Mouse (Mus musculus) lung, adult 18-20 months (tissue): ENCODE measurements at regions not wholly inside any gene's neighbourhood (a gene's known extent, or its start where the extent isn't known, plus 50 kb on each side); places are given as distances from the start of the nearest gene placed in this dataset.
"Not testable (repeated sequence)": the region's sequence is repeated elsewhere in the genome, so short reads cannot be mapped to it uniquely, and the experiment has no call there.

Experiments
- DNase-seq, 2 experiments: peaks; one replicate each; pipeline ENCODE4 v3.0.0; 2022; ENCODE audit warnings: mixed read lengths in 2 of 2

DNA sequence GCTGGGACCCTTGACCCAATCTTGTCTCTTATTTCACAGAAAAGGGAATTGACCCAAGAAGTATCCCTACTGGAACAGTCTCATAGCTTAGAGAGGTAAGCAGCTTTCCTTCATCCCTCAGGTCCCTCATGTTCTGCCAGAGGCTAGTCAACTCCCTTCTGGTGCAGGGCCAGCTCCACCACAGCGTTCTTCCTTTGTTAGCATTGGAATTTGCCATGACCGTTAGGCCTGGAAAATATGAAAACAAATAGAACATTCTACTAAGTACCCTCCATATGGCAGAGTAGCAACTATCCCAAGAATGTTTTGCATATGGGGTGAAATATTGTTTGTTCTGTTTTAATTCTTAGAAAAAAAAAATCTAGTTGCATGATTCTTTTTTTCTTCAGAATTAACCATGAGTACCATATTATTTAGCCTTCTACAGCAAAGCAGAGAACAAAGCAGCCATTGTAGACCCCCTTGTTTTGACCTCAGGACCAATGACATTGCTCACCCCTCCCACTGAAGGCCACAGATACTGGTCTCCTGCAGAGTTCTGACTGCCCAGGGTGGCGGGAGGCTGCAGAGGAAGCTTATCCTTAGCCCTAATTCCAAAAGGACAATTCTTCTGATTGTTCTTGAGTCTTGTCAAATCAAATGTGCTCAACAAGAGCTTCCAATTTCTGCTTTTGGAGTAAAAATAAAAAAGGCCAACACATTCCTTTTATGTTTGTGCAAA lies 78.1 kb upstream of the Ehbp1 start:
- DNase-seq: no peak

DNA sequence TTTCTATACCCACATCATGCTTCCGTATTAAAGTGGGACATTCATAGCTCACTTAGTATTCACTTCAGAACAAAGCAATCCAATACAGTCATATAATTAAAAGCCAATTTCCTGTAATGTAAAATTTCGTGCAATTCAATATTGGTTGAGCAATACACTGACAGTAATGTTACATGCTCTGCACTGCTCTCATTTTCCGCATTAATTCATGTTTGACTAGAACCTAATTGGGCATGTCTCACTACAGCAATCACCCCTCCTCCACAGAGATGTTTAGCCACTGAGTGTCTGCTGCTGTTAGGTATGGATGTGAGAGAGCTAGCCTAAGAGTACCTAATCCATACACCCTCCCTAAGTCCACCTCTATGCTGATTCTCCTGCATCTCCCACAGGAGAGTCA lies 79.7 kb upstream of the Ehbp1 start:
- DNase-seq: no peak

DNA sequence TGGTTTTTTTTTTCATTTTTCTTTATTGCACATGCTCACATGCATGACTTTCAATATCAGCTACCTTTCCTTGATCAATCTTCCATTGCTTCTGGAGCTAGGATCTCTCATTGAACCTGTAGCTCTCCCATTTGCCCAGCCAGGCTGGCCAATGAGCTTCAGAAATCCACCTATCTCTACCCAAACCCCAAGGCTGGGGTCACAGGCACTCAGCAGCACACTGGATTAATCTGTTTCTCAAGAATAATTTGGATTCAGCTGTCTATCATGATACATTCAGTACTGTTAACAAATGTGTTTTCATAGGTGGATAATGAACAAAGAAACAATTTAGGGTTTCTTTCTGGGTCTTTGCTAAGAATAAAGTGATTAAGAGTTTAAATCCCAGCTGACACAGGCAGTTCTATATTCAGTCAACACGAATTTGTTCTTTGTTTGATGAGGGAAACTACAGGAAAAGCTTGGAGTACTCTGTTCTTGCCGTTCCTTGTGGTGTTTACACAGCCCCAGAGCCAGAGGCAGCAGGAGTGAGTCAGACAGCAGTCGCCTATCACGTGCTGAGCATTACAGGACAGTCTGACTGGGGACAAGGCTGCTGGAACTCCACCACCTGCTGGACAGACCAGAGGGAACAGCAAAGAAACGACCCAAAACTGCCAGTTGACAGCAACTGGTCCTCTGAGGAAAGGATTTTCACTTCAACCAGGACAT lies 74.6 kb upstream of the Tmem17 start:
- peak; percentile 71 to 87 for DNase-seq

DNA sequence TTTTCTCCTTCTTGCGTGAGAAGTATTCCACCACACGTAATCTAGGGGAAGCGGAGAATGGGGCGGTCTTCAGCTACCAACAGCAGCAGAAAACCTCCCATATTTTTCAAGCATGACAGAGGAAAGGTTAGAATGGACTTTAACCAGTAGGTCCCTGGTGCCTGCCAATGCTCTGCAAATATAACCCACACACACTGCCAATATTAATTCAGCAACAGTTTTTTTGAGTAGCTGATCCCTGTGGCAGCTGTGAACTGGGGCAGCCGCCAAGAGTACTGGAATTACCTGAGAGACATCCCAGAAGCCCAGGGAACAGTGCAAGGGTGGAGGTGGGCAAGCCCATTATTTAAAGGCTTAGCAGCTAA lies 74.1 kb upstream of the Tmem17 start:
- no peak for DNase-seq

DNA sequence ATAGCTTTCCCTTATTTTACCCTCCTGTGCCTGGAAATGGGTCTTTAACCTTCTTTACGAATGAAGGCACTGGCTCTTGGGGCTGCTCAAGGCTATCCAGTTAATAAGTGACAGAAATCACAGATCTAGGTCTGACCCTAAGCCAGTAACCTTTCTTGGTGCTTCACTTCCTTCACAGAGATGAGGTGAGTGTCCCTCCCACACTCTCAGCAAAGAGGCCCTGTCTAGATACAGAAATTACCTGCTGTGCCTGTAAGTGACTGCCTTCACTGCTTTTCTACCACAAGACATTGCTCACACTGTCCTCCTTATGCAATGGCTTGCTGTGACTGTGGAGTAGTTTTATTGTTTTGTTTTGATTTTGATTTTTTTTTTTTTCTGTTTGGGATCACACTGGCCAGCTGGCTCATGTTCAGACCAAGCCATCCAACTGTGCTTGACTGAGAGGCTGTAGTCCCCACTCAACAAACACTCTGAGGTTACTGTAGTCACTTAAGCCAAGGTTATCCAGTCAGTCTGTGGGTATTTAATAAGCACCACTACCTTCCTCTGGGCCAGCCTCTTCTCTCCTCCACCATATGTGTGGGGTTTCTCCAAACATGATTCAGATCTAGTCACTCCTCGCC lies 73.3 kb upstream of the Tmem17 start:
- peak; percentile 7 to 10 for DNase-seq

DNA sequence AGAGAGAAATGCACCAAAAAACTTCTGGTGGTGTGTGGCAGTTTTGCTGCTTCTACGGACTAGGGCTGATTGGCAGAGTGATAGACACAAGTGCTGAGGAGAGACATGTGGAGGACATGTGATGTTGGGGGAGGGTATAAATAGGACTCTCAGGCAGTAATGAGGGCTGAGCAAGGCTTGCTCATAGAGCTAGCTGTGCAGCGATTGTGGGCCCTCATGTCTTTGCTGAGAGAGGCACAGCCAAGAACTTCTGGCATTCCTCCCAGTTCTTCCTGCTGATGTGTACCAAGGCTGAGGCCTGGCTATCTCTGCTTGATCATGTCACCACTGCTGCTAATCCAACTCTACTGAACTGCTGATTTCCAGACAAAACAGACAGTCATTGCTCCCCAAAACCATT lies 71.4 kb upstream of the Tmem17 start:
- DNase-seq: peak; percentile 7 to 22

DNA sequence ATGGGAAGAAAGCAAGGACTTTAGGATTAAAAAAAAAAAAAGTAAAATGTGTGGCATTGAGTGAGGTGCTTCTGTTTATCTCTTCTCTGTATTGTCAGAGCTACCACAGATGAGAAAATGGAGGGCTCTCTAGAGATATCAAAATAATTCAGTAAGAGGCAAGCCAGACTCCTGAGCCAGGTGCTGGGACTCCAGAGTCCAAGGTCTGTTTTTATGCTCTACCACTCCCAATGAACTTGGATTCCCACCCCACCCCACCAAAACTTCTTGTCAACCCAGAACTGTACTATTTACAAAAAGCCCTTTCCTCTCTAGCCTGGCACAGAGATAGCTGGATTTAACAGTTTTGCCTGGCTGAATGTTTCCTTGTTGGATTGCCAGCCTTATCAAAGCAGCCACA lies 58.7 kb upstream of the Tmem17 start:
- no peak for DNase-seq

DNA sequence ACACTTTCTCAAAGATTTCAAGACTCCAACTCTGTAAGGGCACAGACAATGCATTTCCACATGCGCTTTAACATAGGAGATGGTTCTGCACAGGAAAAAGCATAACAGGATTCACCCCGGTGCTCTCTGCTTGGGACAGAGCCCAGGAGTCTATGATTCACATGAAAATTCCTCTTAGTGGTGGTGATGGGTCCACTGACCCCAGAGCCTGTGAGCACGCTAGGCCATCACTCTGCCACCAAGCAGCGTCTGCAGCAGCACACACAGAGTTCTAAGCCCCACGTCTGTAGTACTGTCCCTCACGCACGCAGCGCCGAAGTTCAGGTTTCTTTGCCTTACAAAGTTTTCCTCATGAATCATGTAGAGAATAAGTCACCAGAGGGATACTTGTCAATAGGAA lies 55.6 kb upstream of the Tmem17 start:
- DNase-seq: no peak

DNA sequence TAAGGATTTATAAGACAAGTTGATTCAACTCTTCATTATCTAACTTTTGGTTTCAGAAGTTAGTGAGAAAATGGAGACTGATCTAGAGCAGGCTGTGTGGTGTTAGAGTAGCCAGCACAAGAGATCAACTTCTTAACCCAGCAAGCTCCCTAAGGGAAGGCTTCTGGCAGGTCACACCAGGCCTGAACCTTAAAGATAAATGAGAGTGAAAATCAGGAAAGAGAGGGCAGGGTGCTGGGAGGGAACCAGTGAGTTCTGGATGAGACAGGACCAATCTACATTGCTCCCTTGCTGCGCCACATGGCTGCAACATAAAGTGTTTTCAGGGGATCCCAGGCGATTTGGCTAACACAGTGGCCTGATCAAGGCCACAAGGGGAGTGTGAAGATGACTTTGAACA lies 54.7 kb upstream of the Tmem17 start:
- DNase-seq: no peak

DNA sequence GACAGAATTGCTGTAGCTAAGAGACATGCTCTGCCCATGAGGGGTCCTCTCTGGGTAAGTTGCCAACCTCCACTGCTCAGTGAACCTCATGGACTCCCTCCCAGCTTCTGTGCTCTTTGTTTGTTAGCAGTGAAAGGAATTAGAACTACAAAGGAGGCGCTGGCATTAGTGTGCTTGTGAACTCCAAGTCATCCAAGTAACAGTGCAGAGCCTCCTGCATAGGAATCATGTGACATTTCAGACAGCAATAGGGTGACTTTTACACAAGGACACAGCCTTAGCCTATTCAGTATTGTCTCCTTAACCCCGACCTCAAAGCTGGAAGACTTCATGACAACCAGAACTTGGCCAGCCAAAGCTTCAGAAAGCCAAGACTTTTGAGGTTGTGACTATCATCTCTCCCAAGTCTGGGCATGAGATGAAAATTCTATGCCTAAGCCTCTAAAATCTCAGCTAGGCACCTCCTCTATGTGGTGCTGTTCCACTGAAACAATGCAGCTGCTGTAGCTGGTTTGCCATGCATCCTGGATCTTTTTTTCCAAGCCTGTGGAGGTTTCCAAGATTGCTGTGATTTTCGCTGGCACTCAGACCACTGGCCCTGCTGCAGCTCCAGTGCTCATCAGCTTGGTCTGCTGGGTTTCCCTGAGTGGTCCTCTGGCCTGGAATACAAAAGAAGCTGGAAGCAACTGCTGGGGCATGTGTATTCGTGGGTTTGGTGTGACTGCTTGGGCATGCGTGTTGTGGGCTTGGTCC lies 52.8 kb upstream of the Tmem17 start:
- DNase-seq: no peak

DNA sequence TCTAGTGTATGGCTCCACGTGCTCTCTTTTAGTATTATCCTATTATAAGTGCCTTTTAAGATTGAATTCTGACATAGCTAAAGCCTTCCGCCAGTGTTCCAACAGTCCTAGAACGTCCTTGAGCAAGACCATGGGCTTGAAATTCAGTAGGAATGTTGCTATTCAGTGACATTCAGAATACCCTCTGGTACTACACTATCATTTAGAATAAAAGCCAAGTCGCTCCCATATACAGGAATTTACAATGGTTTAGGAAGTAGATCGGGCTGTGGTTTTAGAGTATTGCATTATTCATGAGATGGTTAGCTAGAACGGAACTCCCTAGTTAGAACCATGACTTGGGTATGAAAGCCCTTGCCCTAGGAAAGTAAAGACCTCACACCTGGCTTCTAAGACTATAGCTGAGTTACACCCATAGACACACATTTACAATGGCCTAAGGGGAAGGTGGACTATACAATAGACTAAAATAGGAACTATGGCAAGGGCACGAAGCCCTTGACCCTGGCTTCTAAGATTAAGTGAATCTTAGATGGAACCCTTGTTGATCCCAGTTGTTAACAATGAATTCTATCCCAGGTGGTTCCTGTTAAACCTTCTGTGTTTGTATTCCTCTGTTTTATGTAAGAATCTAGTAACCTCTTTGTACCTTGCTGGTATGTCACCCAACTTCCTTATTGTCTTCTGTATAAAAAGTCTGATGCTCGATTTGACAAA lies 50.7 kb upstream of the Tmem17 start:
- DNase-seq: not testable (repeated sequence)
